Mouse (Mus musculus): ENCODE data around the gene A730049H05Rik.

Gene A730049H05Rik

DNA sequence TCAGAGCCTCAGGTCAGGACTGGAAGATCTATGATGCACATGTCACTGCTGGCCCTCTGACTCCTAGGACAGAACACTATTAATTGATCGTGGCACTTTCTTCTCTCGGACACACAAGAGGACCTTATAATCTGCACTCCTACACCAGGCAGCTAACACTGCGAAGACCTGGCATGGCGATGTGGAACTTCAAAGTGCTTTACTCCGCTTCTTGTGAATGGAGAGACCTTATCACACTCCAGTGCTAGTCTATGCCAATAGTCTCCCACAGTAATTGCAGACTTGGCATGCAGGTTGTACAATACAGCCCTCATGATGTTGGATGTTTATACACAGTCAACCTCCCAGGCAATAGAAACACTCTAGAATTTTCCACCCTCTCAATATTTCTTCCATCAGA, 62.5 kb downstream of the A730049H05Rik start:
- no peak for DNase-seq (ENCODE audit: low read depth, low spot score)

DNA sequence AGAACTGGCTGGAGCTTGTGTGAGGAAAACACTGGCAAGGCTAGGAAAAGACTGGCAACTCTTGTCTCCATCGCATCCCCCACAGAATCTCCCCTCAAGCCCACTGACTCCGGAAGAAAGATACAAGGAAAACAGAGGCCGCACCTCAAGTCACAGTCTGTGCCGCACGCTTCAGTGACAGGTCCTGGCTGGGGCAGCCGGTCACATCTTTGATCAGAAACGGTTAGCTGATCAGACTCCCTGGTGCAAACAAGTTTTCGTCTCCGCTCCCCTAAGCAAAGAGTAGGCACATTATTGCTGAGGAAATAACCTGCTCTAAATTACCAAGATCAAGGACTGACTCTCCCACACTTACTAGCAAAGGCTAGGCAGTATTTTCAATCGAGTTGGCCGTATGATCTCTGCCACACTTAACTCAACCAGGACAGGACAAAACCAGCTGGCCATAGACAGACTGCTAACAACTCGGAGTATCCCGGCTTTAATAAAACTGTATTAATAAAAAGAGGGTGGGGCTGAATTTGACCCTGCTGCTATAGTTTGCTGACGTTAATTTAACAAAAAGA, 63.5 kb downstream of the A730049H05Rik start:
- DNase-seq (ENCODE audit: low read depth, low spot score), result no peak

- no peak for DNase-seq (ENCODE audit: low read depth, low spot score)
These were observed 66.2 kb downstream of the A730049H05Rik start for GRCm38 (mm10) chr6:92882446-92882845.

GRCm38 (mm10) chr6:92883131-92883900, 67.0 kb downstream of the A730049H05Rik start:
- DNase-seq (ENCODE audit: low read depth, low spot score), result no peak

GRCm38 (mm10) chr6:92891535-92891934, 75.3 kb downstream of the A730049H05Rik start:
- DNase-seq (ENCODE audit: low read depth, low spot score), result no peak
